Mouse (Mus musculus) right cerebral cortex, postnatal 36 days (tissue): ENCODE results near the gene Cux2.

Experiments
- DNase-seq, 2 experiments: peaks; one replicate each; pipeline ENCODE4 v3.0.0; 2022; ENCODE audit warnings: low spot score in 2 of 2, mixed read lengths in 1 of 2

Gene Cux2

DNA sequence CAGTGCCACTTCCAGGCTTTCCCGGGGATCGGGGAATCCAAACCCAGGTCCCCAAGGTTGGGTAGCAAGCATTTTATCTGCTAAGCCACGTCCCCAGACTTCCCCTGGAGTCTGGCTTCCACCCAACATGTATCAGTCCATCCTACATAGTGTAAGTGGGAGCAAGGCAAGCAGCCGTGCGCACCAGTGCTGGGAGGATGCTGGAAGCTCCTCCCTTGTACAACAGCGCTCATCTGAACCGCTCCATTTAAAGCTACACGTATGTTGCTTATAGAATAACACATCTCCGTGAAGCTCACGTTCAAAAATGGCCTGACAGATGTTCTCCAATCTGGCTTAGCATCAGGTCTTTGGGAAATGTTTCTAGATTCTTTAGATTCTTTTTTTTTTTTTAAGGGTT, 86.9 kb downstream of the Cux2 start:
- DNase-seq: peak in 1 of 2 experiments; percentile 34

DNA sequence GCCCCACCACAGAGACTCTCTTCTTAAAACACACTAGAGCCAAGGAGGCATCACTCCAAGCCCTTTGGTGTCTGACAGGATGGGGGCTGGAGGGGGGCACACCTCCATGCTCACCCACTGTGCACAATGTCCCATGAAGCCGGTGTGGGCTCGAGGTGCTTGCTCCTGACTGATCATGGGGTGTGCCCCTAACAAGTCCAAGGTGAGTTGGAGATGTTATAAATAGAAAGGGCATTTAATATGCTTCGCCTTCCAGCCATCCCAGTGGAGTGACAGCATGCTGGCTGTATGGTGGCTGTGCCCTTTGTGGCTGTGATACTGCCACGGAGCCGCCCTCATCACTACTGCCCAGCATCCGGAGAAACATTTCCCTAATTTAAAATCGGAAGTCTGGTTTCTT, 87.5 kb downstream of the Cux2 start:
- no peak for DNase-seq

DNA sequence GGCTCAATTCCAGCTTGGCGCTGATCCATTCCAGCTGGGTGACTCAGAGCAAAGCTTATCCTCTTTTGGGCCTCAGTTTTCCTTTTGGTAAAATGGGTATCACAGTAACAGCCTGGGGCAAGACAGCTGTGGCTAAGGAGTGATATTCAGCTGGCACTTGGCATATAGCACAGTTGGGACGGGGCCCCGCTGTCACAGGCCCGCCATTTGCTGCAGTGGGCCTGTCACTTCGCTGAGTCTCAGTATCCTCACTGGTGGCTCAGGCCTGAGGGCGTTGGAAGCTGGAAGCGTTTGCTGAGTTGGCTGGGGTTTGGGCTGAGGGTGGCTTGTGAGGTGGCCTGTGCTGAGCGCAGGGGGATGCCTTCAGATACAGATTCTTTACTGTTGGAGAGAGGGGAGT, 88.6 kb downstream of the Cux2 start:
- no peak for DNase-seq

DNA sequence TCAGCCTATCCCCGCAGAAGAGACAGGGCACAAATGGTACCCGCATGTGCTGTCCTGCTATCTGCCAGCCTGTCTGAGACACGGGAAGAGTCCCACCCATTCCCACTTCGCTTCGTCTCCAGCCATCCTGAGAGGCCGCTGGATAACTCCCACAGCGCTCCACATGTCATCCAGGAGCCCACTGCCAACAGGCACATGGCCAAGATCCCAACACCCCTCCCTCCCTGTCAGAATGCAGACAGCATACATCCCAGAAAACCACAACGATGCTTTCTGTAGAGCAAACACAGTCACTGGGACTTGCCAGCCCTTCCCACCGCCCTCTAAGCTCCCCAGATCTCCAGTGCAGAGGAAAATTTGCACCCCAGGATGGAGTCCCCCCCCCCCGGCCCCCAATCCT, 90.2 kb downstream of the Cux2 start:
- no peak for DNase-seq

DNA sequence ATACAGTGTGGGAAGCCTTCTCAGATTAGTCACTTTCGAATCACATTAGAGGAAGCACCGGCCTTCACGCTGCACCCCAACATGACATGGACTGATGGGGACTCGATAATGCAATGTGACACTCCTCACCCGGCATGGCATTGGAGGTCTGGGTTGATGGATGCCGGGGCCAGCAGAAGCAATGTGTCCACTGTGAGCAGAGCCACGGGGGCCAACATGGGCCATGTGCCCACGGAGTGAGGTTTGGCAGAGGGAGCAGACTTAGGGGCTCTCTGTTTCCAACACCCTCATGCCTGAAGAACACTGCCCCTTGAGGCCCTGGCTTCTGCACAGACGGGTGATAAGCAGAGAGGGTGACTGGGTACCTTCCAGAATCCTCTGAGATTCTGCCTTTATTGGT, 91.4 kb downstream of the Cux2 start:
- DNase-seq: no peak

DNA sequence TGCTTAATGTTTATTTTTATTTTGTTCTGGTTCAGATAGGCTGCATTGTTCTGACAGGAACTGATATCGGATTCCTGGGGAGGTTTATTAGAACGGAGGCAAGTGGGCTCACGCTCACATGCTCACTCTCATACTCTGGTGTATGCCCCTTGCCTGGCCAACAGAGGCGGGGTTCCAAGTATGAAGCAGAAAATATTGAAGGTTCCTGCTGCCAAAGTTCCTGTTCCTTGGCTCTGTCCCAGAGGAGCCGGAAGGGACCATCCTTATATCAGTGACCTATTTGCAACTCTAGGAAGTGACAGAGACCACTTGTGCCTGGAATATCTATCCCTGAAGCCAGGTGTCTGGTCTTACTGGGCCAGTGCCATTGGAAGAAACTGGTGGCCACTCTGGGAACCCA, 94.1 kb downstream of the Cux2 start:
- DNase-seq: no peak

DNA sequence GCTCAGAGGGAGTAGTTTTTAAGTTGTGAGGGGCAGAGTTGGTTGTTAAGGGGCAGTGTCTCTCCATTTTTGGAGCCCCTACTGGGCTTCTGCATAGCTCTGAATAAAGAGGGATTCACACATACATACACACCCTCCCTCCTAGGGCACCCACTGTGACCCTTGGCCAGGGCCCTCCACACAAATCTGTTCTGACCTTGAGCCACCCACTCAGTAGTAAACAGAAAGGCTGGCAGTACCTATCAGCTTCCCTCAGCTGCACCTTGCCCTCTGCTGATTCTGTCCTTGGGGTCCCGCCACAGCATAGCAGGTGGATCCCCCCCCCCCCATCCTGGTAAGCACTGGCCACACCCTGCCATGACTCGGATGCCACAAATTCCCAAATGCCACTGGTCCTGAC, 99.7 kb downstream of the Cux2 start:
- DNase-seq: no peak

DNA sequence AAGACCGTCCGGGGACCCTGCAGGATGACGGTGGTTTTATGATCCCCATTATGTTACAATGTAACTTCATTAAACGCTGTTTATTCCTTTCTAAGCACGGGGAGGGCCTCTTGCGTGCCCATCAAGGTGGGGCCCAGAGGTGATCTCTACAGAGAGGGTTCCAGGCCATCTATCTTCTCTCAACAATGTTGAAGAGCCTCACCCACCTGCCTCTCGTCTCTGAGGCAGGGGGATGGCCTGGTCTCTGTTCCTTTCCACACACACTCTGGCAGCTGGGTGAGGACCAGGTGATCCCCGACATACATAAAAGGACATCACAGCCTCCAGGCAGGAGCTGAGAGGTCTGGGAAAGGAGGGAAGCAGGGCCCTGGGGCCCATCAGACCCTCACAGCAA, 100.9 kb downstream of the Cux2 start:
- no peak for DNase-seq

DNA sequence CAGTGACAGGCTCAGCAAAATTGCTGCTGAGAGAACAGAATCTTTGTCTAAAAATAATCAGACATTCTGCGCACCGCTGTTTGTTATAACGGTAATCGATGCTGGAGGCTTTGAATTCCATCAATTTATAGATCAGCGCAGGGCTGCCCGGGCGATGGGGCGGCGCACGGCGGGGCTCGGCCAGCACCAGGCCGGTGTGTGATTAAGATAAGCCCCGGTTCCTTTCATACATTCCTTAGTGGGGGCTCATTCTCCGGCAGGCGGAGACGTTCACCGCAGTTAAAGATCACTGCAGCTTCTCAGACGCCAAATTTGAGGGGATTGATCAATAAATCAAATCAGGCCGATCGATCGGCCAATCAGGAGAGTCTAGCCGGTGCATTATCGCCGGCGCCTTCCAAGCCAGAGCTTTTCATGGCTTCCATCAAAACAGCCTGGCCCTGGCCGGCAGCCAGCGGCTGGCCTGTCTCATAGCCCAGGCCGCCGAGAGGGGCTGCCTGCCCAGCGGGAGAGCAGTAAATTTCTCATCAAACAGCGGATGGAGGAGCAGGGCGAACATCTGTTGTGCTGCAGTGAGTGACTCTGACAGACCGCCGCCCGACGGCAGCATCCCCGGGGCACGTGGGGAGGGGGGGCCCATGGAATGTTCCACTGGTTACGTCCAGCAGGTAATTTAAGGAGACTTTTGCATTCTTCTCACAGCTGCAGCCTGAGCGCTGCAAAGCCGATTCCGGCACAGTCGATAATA, 101.4 kb downstream of the Cux2 start:
- no peak for DNase-seq

DNA sequence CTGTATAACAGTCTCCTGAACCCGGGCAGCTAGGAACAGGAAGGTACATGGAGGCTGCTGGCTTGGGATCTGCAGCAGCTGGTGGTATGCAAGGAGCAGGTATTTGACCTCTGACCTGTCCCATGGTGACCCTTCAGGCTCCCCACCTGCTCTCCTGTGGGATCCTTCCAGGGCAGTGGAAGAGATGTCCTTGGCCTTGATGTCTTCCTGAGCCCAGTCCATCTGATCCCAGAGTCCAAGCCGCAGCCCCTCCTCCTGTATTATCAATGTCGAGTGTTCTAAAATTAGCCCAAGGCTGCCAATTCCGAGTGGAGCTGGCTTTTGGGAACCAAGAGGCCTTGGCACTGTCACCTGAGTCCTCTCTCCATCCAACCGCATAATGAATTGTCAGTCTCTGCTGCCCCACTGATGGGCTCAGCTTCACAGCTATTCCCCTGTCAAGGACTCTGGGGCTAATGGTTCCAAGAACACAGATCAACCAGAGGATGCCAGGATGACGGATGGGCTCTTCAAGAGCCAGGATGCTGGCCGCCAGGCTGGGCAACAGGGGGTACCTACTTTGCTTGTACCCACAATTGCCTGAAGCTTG, 103.2 kb downstream of the Cux2 start:
- no peak for DNase-seq

DNA sequence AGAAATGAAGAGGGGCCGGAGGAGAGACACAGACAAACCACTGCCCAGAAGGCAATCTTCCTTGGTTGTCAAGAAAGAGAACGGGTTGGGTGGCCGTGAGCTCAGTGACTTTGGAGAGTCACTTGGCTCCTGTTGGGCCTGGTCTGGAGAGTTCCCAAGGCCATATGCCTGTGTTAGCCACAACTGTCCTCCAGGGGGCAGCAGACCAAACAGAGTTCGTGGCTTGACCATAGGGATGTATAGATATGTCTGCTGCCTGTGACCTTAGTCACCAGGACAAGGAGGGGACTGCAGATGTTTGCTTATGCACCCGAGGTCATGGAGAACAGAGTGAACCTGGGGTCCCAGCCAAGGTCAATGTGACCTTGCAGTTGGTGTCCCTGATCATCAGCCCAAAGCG, 104.1 kb downstream of the Cux2 start:
- no peak for DNase-seq

DNA sequence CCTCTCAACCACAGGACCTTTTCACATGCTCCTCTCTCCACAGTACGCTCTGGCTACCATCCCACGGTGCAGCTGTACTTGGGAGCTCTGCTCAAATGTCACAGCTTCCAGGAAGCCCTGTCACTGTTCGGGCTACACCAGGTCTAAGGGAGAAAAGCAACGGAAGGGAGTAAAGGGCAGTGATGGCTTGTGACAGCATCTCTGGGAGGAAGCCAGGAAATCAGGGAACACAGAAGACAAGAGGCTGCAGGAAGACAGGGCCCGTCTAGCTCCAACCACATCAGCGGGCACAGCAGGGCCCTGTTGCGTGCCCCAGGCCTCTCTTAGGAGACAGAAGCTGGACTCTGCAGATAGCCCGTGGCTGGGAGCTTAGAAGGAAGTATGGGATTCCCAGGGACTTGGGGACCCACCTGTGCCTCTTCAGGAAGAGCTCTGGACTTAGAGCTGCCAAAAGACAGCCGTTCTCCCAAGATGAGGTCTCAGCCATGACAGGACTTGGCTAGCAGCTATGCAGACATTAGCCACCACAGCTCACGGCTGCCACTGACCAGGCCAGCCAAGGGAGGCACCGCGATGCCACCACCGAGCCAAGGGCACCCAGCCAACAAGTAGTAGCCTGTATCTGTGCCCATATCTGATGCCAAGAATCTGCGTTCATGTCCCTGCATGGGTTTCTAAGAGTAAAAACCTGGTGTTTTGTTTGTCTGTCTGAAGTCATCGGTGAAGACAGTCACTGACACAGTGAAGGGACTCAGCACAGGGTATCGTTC, 105.7 kb downstream of the Cux2 start:
- DNase-seq: no peak

DNA sequence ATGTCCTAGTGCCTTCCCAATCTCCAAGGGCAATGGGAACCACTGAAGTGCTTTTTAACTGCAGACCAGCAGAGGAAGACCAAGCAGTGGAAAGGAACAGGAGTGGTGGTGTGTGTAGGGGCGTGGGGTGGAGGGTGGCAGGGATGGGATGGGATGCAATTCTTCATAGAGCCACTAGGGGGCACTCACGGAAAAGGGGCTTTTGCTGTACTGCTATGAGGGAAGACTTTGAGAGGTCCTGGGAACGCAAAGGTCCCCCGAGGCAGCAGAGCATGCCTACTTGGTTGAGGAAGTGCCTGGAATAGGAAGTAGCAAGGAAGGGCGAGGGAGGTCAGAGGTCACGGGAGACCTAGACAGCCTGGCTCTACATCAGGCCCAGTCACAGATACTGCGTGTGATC, 106.4 kb downstream of the Cux2 start:
- no peak for DNase-seq

DNA sequence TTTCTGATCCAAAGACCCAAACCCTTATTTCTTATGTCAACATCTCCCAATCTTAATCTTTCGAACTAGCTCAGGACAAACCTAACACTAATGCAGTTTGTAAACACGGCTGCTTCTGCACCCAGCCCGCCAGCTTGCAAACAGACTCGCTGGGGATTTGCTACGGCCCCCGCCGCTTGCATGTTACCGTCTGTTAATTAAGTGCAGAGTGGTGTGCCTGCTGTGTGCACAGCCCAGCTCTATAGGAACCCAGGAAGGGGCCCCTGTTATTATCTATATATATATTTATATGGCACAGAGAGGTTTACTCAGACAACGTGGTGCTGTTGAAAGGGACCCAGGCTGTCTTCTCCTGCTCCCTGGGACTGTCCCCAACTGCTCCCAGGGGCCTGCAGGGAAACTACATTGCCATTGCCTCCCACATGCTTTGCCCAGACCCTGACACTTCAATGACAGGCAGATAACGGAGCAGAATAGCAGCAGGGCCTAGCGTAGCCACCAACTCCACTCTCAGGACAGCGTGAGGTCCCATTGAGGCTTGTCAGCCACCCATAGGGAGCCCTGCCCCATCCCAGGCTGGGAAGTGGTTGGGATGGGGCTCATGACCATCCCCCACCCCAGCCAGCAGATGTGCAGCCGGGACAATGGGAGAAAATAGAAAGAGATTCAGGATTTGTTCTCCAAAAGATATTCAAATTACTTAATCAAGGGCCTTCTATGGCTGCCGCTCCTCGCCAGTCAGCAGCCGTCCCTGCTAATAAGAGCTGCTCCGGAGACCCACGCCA, 111.6 kb downstream of the Cux2 start:
- DNase-seq: no peak

DNA sequence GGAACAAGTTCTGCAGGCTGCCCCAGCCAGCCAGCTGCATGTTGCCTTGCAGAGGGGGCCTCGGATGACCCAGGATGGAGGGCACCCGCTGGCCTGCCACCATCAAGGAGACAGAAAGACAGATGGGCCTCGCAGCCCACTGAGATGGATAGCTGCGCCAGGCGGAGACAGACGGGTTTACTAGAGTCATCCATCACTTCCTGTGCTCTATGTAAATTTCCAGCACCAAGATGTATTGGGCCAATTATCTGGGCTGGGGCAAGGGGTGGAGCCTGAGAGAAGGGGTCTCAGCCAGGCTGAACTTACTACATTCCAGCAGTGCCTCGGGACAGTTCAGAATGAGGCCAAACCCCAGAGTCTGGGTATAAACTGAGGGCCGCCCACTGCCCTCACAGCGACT, 119.6 kb downstream of the Cux2 start:
- no peak for DNase-seq

DNA sequence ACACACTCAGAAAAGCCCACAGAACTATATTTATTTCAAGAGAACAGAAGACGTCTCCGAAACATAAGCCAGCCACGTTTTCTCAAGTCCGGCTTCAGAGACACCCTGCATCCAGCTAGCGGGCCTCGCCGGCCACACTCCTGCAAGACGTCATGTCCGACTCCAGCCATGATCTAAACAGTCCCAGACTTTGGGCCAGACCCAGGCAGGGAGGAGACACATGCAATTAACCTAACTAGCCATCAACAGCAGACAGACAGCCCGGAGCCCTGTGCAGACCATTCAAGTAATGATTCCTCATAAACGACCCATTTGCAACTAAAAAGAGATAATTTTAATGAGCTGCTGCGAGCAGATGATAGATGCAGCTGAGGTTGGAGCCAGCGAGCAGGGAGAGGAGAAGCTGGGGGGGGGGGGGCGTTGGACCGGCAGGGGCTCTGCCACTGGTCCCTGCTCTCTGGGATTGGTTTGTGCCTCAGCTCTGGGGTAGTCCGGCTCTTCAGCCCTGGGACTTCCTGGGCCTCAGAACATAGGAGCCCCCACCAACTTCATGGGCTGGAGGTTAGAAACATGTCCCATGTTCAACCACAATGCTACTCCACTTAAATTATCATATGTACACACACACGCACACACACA, 121.4 kb downstream of the Cux2 start:
- DNase-seq: peak in 1 of 2 experiments; percentile 28

DNA sequence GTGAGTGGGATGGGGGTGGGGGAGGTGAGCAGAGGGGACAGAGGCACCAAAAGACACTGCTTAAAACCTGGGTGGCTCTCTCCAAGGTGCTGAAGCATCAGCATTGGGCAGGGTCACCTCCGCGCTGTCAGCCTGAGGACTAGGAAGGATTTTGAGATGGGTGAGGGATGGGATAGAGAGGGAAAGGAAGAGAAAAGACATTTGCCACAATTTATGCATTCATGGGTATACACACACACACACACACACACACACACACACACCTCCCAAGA, 123.4 kb downstream of the Cux2 start:
- DNase-seq: no peak

DNA sequence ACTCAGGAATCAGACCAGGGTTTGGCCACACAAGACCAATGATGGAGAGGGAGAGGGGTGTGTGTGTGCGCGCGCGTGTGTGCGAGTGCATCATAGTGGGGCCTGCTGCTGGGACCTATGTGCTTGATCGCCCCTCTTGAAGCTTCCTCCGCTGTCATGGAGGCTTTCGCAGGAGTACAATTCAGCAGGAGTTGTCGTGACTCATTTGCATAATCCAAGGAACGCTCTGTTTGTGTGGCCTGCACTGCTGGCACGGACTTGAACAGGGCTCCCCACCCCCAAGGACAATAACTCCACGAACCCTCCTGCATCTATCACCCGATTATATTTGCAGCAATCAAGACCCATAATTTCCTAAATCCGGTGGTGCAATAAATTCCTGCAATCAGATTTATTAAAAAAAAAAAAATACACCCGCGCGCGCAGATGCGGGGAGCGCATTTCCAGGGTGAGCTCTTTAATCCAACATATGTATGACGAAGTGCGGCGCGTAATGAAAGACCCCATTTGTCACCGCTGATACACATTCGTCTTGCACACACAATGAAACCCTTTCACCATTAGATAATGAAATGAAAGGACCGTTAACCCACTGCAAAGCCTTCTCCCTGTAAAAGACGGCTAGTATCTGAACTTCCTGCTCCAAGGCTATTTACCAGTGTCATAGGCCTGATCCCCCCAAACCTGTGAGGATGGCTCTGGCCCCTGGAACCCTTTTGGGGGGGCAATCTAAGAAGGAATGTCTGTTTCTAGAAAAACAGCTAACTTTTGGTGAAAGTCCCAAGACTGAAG, 124.0 kb downstream of the Cux2 start:
- peak in 1 of 2 experiments; percentile 36 for DNase-seq

DNA sequence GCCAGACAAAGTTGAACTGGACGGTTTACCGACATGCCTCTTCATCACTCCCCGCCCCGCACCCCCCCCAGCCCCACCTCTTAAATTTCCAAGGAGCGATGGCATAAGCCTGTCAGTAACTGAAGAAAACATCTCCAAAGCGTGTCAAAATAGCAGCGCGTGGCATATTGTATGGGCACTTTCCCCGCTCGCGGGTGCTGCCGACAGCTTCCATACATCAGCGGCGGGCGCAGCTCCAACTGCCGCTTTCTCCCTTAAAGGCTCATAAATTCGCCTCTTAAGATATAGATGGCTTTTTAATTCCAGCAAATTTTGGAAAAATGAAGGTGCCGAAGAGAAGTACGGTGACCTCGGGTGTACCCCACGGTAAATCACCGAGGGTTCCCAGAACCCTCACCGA, 124.6 kb downstream of the Cux2 start:
- peak; percentile 44 to 60 for DNase-seq

DNA sequence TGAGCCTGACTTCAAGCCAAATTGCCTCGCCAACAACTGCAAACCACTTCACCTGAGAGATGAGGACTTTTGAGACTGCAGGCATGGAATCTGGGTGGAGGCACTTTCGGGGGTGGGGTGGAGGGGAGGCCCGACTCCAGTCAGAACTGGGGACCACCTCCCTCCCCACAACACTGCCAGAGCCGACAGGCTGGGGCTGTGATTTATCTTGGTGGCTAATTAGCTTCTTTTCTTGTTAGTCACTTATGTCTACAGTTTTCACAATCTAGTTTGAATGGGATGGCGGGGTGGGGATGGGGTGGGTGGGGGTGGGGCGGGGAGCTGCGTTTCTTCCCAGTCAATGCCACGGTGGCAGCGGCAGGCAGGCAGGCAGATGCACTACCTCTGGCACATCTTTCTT, 125.5 kb downstream of the Cux2 start:
- no peak for DNase-seq
